Mouse (Mus musculus): Measurements from ENCODE around the gene Eml2.

The Eml2 gene

DNA sequence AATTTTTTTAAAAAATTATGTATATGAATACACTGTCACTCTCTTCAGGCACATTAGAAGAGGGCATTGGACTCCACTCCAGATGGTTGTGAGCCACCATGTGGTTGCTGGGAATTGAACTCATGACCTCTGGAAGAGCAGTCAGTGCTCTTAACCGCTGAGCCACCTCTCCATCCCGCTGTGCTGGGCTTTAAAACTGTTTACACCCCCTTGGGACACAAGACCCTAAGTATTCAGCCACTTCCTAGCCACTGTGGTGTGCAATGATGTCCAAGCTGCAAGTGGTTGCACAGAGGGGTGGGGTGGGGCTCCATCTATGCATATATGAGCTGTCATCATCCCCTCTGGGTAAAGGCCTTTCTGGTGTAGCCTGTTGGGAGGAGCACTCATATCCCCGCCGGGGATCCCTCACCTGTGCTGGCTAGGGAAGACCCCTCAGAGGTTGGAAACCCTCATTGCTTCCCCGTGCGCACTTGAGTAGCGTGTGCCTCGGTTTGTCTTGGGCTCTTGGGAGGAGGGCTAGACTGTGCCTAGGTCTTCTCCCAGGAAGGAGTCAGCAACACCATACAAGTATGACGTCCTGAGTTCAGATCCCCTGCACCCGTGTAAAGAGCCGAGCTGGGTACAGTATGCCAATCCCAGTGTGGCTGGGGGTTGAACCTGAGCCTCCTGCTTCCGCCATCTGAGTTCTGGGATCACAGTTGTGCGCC is 32.1 kb downstream of the Eml2 start:
- DNase-seq = no peak

DNA sequence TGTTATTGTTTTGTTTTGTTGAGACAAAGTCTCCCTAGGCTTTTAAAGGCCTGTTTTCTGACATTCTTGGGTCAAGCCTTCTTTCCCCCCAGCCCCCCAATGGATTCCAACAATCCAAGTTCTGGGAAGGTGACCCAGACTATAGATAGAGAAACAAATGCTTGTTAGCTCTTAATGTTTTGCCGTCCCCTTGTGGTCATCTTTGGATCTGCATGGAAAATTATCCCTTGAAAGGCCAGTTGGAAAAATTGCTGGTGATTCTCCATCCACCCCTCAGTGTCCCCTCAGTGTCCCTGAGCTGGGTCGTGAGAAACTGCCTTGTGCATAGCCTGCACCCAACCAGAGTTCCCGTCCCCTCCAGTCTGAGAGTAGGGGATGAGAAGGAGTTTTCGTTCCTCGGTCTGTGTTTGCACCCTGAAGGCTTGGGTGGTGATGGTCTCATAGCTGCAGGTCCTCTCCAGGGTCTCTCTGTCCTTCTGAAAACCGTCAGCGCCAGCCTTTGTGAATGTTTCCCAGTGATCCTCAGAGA is 32.8 kb downstream of the Eml2 start:
- no peak for DNase-seq

DNA sequence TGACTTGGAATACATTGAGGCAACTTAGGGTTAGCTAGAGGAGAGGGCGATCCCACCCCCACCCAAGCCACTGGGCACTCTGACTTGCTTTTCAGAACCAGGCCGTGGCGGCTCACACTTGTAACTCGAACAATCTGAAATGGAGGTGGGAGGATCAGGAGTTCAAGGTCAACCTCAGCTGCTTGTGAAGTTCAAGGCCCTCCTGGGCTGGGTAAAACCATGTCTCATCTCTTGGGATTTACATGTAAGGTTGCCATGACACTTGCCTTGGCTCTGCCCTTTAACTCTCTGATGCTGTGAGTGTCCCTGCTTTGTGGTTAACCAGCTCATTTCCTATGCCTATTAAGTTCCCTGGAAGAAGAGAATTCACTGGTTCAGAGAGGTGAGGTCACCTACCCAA is 33.3 kb downstream of the Eml2 start:
- no peak for DNase-seq

DNA sequence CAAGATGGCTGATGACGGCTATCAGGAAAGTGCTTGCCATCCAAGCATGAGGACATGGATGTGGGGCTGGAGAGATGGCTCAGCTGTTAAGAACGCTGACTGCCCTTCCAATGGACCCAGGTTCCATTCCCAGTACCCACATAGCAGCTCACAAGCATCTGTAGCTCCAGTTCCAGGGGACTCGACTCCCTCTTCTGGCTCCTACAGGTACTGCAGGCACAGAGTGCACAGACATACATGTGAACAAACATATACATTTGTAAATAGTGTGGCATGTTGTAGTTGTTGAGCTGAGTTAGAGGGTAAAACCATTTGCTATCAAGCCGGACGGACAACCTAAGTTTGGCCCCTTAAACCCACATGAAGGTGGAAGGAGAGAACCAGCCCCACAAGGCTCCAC is 33.8 kb downstream of the Eml2 start:
- peak; percentile 37 for DNase-seq

- DNase-seq = no peak
These were observed 34.9 kb downstream of the Eml2 start for GRCm38 (mm10) chr7:19211041-19211675.

- DNase-seq = peak; percentile 56
These were observed 36.0 kb downstream of the Eml2 start, which contains the start of gene Gpr4 for GRCm38 (mm10) chr7:19211996-19212755. TSS of gene Gpr4 (plus strand) at chr7:19212538.

- DNase-seq = no peak
These were observed 37.2 kb downstream of the Eml2 start for GRCm38 (mm10) chr7:19213385-19213784.

GRCm38 (mm10) chr7:19214369-19214768 is 38.1 kb downstream of the Eml2 start:
- DNase-seq = no peak

DNA sequence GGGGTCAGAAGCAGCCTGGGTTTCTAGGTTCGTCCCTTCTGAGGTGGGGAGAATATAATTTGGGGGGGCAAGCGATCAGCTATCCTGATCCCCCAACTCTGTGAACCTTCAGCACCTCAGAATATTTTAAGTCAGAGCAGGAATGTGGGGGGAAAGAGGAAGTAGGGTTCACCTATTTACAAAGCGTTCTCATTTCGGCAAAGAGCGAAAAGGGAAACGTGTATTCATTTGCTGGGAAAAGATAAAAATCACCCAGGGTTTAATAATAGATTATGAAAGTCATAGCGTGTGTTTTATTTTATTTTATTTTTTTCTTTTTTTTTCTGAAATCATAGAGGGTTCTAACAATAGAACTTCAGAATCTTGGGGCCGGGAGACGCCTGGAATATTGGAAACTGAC is 38.7 kb downstream of the Eml2 start:
- DNase-seq = no peak

DNA sequence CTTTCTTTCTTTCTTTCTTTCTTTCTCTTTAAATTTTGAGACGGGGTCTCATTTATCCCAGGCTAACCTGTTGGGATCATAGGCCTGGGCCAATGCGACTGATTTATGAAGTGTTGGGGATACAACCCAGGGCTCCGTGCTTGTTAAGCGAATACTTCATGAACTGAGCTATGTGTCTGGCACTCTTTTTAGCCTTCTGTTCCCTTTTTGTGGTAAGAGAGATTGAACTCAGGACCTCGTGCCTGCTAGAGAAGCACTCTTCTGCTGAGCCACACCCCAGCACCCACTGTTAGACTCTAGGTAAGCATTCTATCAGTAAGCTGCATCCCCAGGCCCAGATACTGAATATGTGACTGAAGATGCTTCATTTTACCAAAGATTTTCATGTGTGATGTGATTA is 41.3 kb downstream of the Eml2 start:
- DNase-seq = no peak

DNA sequence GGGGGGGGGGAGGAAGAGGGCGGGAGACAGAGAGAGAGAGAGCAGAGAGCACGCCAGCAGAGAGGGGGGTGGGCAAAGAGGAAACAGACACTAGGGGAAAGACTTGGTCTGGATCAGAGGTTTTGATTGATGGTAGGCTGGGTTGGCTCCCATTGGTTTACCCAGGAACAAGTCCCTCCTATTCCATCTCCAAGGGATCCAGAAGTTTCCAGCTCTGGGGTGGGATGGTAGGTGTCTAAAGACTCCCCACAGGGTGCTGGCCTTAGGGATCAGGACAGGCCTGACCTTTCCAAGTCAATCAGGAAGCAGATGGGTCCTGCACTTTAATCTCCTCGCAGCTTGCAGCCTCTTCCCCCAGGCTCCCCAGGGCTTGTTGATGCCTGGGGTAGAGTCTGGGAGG is 41.7 kb downstream of the Eml2 start:
- DNase-seq = no peak

GRCm38 (mm10) chr7:19220061-19220460 is 43.8 kb downstream of the Eml2 start:
- no peak for DNase-seq

GRCm38 (mm10) chr7:19222189-19222588 is 46.0 kb downstream of the Eml2 start:
- no peak for DNase-seq

- no peak for DNase-seq
These were observed 46.7 kb downstream of the Eml2 start for GRCm38 (mm10) chr7:19222875-19223274.

DNA sequence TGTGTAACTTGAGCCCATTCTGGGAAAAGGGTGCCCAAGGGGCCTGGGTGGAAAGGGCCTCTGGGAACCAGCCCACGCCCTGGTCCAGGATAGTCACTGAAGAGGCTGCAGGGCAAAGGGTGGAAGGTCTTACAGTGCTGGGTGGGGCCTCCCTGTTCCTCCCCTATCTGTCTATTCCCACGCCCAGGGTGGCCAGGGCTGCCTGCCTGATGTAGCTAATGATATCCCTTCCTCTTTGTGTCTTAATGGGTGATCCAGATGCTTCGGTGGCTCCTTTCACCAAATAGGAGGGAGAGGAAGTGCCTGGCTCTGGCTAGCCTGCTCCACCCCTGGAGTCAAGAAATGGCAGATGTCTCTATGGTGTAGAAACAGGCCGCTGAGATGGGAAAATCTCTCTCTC is 48.7 kb downstream of the Eml2 start:
- no peak for DNase-seq

DNA sequence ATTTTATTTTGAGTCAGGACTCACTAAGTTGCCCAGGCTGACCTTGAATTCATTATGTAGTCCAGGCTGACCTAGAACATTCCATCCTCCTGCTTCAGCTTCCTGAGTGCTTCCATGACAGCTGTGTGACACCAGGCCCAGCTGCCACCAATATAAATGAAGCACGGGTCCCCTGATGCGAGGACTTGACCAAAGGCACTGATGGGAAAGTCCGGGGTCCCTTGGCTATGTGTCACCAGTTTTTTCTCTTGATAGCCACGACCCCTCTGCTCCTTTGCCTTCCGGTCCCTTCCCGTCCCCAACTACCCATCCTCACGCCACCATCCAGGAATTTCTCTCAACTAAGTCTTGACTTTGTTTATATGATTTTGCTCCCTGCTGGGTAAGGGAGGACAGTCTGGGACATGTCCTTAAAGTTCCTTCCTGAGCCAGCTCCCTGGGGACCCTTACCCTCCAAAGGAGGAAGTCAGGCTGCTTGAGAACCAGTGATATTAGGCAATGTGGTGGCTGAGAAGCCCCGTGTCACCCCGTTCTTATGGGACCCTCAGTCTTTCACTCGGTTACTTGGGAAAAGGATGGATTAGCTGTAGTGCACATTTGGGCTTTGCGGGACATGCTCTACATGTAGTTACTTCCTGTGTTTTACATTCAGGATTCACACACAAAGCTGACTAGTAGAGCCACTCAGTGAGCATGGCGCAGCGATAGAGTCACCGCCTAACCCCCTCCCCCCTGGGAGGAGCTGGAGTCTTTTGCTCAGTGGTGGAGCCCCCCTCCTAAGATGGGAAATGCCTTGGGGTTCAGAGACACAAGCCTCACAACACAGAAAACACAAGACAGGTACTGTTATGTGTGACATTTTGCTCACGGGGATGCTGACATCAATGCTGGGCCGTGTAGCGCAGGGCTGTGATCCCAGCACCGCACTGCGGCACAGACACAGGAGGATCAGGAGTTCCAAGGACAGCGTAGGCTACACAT is 50.9 kb downstream of the Eml2 start:
- DNase-seq = peak; percentile 63

DNA sequence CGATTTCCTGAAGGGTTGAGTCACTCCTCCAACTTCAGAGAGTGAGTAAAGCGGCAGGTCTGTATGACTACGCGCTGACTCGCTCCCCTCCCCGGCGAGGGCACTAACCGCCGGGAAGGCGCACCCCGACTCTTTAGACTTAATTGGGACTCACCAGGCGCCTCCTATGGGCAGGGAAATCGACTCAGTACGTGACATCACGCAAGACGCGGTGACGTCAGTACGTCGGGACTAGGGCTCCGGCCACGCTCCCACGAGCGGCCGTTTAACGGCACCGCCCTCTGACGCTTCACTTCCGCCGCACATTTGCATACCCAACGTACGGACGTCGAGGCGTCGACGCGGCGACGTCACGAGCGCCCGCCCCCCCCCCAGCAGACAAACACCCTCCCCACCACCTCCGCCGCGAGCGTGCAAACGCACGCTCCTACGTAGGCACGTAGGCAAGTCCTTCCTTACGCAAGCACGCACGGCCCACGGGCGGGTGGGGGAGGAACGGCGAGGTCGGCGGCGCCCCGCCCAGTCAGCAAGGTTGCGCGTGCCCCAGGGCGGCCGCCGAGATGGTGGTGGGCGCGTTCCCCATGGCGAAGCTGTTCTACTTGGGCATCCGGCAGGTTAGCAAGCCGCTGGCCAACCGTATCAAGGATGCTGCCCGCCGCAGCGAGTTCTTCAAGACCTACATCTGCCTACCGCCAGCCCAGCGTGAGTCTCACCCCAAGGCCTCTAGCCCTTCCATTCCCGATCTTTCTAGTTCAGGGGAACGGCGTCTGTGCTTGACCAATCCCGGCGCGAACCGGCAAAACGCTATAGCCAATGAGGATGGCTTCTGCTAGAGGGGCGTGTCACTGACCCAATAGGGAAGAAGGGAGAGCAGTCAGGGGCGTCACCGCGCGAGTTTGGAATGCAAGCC is 51.9 kb downstream of the Eml2 start, which contains the start of gene Opa3:
TSS of gene Opa3 (plus strand) at position 452 of the 910 bp plus-strand sequence.
- peak; percentile 99 for DNase-seq

DNA sequence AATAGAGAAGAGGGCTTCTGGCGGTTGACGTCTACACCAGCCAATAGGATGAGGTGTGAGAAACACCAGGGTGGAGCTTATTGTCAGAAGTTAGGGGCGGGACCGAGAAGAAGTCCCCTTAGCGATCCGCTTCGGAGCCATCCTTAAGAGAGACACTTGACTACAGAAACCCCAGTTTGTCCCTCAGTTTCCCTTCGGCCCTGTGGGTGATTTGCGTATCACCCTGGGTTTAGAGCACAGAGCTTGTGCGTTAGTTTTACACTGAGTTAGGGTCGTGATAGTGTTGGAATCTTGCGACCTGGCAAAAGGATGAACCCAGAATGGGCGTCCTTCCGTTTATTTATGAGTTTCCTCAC is 52.5 kb downstream of the Eml2 start:
- DNase-seq = no peak

- no peak for DNase-seq
These were observed 53.2 kb downstream of the Eml2 start for GRCm38 (mm10) chr7:19229404-19229803.

GRCm38 (mm10) chr7:19230041-19230580 is 53.9 kb downstream of the Eml2 start:
- DNase-seq = no peak

GRCm38 (mm10) chr7:19230899-19231298 is 54.7 kb downstream of the Eml2 start:
- no peak for DNase-seq

All from thymus, postnatal 4 days (tissue).